Mouse (Mus musculus): ENCODE measurements around the gene Fignl2. TPM values are rescaled to one million over a fixed set of nuclear protein-coding genes. Genes with fewer than 3 reads are reported as not detected.
A peak's percentile ranks its signal among the peaks of the same experiment; 100 is the strongest.

The Fignl2 gene
- polyA plus RNA-seq, 1 experiment from 2014 or later = 0.13 TPM

- no peak for DNase-seq
- Histone ChIP-seq H3K4me3 (replicated peaks) (no peak overlapping the region), H3K4me2 (0 out of 2 replicates have a peak overlapping the region, but pooled peaks have one; percentile 13), H3K9me3 (replicated peaks) (no peaks in the 10 kb centered on the region), H3K27me3 (peaks cover 17% of the 10 kb centered on the region; the same call in 1 of the 2 replicates), H3K9ac (no peak overlapping the region), H3K27ac (no peak overlapping the region), H3K4me1 (replicated peaks) (peaks cover 11% of the 10 kb centered on the region; the same call in 1 of the 2 replicates), H3K36me3 (no peaks in the 10 kb centered on the region)
- ATAC-seq (ENCODE audit: low read depth) = 0 out of 2 replicates have a peak, but pooled peaks have one; percentile 32
- WGBS (ENCODE audit: insufficient replicate concordance) = 34% methylated on average over 14 of the region's 14 CpGs
These were observed 13.9 kb upstream of the Fignl2 start for GRCm38 (mm10) chr15:101092121-101092828.

- DNase-seq = no peak
- 64% methylated on average over 8 of the region's 8 CpGs for WGBS (ENCODE audit: insufficient replicate concordance)
- Histone ChIP-seq H3K9me3 (replicated peaks) (no peaks in the 10 kb centered on the region), H3K4me3 (replicated peaks) (no peak overlapping the region), H3K36me3 (no peaks in the 10 kb centered on the region), H3K27me3 (peaks cover 13% of the 10 kb centered on the region; the same call in 1 of the 2 replicates), H3K9ac (no peak overlapping the region), H3K4me2 (no peak overlapping the region), H3K4me1 (replicated peaks) (peaks cover 11% of the 10 kb centered on the region; the same call in 1 of the 2 replicates), H3K27ac (no peak overlapping the region)
- no peak for ATAC-seq (ENCODE audit: low read depth)
These were observed 13.2 kb upstream of the Fignl2 start for GRCm38 (mm10) chr15:101091551-101091950.

- H3K36me3 ChIP-seq = no peaks in the 10 kb centered on the region
- no peak overlapping the region for H3K27ac ChIP-seq
- peaks cover 11% of the 10 kb centered on the region; the same call in 1 of the 2 replicates for H3K27me3 ChIP-seq
- H3K4me3 ChIP-seq (replicated peaks) = no peak overlapping the region
- no peaks in the 10 kb centered on the region for H3K9me3 ChIP-seq (replicated peaks)
- no peak overlapping the region for H3K4me2 ChIP-seq
- peaks cover 9% of the 10 kb centered on the region; the same call in 1 of the 2 replicates for H3K4me1 ChIP-seq (replicated peaks)
- DNase-seq (no peak), ATAC-seq (ENCODE audit: low read depth) (no peak)
- 57% methylated on average over 4 of the region's 4 CpGs for WGBS (ENCODE audit: insufficient replicate concordance)
- no peak overlapping the region for H3K9ac ChIP-seq
These were observed 9.9 kb upstream of the Fignl2 start for GRCm38 (mm10) chr15:101088291-101088690.

GRCm38 (mm10) chr15:101086956-101087355 lies 8.6 kb upstream of the Fignl2 start:
- Histone ChIP-seq H3K4me2 (no peak overlapping the region), H3K36me3 (no peaks in the 10 kb centered on the region), H3K9ac (no peak overlapping the region), H3K27me3 (0 out of 2 replicates have a peak, but pooled peaks cover 2% of the 10 kb centered on the region), H3K4me3 (replicated peaks) (no peak overlapping the region), H3K4me1 (replicated peaks) (0 out of 2 replicates have a peak, but pooled peaks cover 4% of the 10 kb centered on the region), H3K9me3 (replicated peaks) (no peaks in the 10 kb centered on the region), H3K27ac (no peak overlapping the region)
- ATAC-seq (ENCODE audit: low read depth) = no peak
- 46% methylated on average over 3 of the region's 3 CpGs for WGBS (ENCODE audit: insufficient replicate concordance)
- no peak for DNase-seq

GRCm38 (mm10) chr15:101086451-101086850 lies 8.1 kb upstream of the Fignl2 start:
- no peak overlapping the region for H3K27ac ChIP-seq
- no peaks in the 10 kb centered on the region for H3K36me3 ChIP-seq
- H3K4me2 ChIP-seq = no peak overlapping the region
- 56% methylated on average over 9 of the region's 9 CpGs for WGBS (ENCODE audit: insufficient replicate concordance)
- no peak overlapping the region for H3K9ac ChIP-seq
- 0 out of 2 replicates have a peak, but pooled peaks cover 2% of the 10 kb centered on the region for H3K27me3 ChIP-seq
- H3K9me3 ChIP-seq (replicated peaks) = no peaks in the 10 kb centered on the region
- ATAC-seq (ENCODE audit: low read depth) (no peak), DNase-seq (no peak)
- peaks cover 8% of the 10 kb centered on the region; the same call in 1 of the 2 replicates for H3K4me1 ChIP-seq (replicated peaks)
- H3K4me3 ChIP-seq (replicated peaks) = no peak overlapping the region

DNA sequence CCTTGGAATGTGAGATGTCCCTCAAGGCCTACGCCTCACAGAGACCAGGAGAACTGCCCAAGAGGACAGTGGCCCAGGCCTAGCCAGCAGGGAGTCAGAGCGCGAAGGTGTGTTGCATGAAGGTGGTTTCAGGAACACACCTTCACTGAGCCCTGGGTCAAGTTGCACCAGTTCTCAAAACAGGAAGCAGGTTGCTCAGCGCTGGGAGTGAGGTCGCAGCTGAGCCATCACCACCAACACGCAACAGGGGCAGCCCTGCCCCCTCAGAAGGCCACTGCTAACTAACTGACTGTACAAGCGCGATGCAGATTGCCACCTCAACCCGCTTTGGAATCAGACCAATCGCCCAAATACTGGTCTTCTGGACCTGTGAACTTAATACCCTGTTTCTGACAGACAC lies 6.1 kb upstream of the Fignl2 start:
- H3K27ac ChIP-seq = no peak overlapping the region
- DNase-seq (no peak), ATAC-seq (ENCODE audit: low read depth) (no peak)
- no peak overlapping the region for H3K9ac ChIP-seq
- WGBS (ENCODE audit: insufficient replicate concordance) = 51% methylated on average over 10 of the region's 10 CpGs
- H3K4me1 ChIP-seq (replicated peaks) = peaks cover 11% of the 10 kb centered on the region; the same call in 1 of the 2 replicates
- H3K27me3 ChIP-seq = peaks cover 15% of the 10 kb centered on the region
- H3K4me3 ChIP-seq (replicated peaks) = no peak overlapping the region
- H3K4me2 ChIP-seq = no peak overlapping the region
- no peaks in the 10 kb centered on the region for H3K9me3 ChIP-seq (replicated peaks)
- no peaks in the 10 kb centered on the region for H3K36me3 ChIP-seq

DNA sequence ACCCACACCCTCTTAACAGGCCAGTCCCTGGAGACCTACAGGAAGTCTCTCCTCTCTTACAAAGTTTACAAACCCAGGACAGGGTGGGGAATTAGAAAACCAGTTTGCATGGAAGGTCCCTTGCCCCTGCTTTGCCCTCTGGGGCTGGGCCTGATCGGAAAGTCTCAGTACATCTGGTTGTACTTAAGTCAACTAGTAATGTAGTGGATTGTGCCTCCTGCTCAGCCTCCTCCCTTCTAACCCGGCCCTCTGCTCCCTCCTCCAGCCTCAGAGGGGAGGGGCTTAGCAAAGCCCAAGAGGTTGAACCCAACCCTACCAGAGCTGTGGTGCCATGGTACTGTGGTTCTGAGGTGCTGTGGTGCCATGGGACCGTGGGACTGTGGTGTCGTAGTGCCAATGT lies 3.9 kb upstream of the Fignl2 start:
- WGBS (ENCODE audit: insufficient replicate concordance) = 58% methylated on average over 4 of the region's 4 CpGs
- no peak overlapping the region for H3K4me3 ChIP-seq (replicated peaks)
- H3K9me3 ChIP-seq (replicated peaks) = no peaks in the 10 kb centered on the region
- peaks cover 36% of the 10 kb centered on the region for H3K27me3 ChIP-seq
- no peak for ATAC-seq (ENCODE audit: low read depth)
- no peaks in the 10 kb centered on the region for H3K36me3 ChIP-seq
- no peak overlapping the region for H3K9ac ChIP-seq
- no peak for DNase-seq
- peaks cover 18% of the 10 kb centered on the region for H3K4me1 ChIP-seq (replicated peaks)
- H3K27ac ChIP-seq = no peak overlapping the region
- no peak overlapping the region for H3K4me2 ChIP-seq

- Histone ChIP-seq H3K9ac (no peak overlapping the region), H3K4me3 (replicated peaks) (no peak overlapping the region), H3K27ac (no peak overlapping the region), H3K4me1 (replicated peaks) (peaks cover 26% of the 10 kb centered on the region), H3K4me2 (no peak overlapping the region), H3K27me3 (peaks cover 47% of the 10 kb centered on the region), H3K36me3 (no peaks in the 10 kb centered on the region), H3K9me3 (replicated peaks) (no peaks in the 10 kb centered on the region)
- DNase-seq = no peak
- 43% methylated on average over 7 of the region's 7 CpGs for WGBS (ENCODE audit: insufficient replicate concordance)
- no peak for ATAC-seq (ENCODE audit: low read depth)
These were observed 2.7 kb upstream of the Fignl2 start for GRCm38 (mm10) chr15:101081035-101081548.

DNA sequence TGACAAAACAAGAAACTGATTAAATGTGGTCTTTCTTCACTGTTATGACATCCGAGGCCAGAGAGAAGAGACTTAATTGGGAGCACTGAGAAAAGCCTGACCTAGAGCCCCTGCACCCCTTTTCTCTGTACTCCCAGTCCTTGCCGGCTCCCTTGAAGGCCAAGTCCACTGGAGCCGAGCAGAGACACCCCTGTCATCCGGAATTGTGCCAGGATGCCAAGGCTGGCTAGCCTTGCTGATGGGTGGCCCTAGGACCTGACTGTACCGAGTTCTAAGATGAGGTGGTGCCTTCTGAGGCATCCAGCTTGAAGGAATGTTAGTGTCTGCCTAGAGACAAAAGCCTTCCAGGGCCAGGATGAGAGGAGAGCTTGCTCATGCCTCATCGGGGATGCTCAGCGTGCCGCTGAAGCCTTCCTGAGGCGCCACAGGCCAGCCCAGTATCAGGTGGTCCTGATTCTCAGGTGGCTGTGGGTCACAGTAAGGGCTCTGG lies 1.7 kb upstream of the Fignl2 start:
- H3K27me3 ChIP-seq = peaks cover 57% of the 10 kb centered on the region
- H3K27ac ChIP-seq = no peak overlapping the region
- H3K36me3 ChIP-seq = no peaks in the 10 kb centered on the region
- WGBS (ENCODE audit: insufficient replicate concordance) = 70% methylated on average over 9 of the region's 9 CpGs
- DNase-seq (no peak), ATAC-seq (ENCODE audit: low read depth) (no peak)
- no peak overlapping the region for H3K9ac ChIP-seq
- no peaks in the 10 kb centered on the region for H3K9me3 ChIP-seq (replicated peaks)
- H3K4me2 ChIP-seq = no peak overlapping the region
- H3K4me3 ChIP-seq (replicated peaks) = no peak overlapping the region
- peaks cover 33% of the 10 kb centered on the region for H3K4me1 ChIP-seq (replicated peaks)

DNA sequence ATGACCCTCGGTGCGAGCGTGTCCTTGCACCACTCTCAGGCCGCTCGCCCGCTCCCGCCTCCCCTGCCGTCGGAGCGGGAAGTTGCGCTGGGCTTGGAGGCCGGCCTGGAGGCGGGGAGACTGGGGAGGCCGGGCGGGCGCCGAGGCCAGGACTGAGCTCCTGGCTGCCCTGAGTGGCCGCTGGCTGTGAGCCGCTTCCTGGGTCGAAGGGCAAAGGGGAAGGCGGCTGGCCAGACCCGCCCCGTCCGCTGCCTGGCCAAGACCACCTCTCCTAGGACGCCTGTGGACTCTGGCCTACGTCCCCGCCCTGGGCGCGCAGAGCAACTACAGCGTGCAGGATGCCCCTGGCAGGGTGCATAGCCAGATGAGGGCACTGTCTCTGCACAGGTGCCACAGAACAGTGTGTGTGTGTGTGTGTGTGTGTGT lies 377 bp upstream of the Fignl2 start:
- Histone ChIP-seq H3K9me3 (replicated peaks) (no peaks in the 10 kb centered on the region), H3K27me3 (peaks cover 68% of the 10 kb centered on the region), H3K36me3 (no peaks in the 10 kb centered on the region), H3K4me1 (replicated peaks) (peaks cover 37% of the 10 kb centered on the region), H3K4me3 (replicated peaks) (peak overlapping the region; percentile 59), H3K9ac (no peak overlapping the region), H3K4me2 (peak overlapping the region; percentile 54), H3K27ac (peak overlapping the region; percentile 80)
- WGBS (ENCODE audit: insufficient replicate concordance) = 4% methylated on average over 24 of the region's 30 CpGs
- ATAC-seq (ENCODE audit: low read depth) (peak; percentile 79), DNase-seq (peak; percentile 15)

DNA sequence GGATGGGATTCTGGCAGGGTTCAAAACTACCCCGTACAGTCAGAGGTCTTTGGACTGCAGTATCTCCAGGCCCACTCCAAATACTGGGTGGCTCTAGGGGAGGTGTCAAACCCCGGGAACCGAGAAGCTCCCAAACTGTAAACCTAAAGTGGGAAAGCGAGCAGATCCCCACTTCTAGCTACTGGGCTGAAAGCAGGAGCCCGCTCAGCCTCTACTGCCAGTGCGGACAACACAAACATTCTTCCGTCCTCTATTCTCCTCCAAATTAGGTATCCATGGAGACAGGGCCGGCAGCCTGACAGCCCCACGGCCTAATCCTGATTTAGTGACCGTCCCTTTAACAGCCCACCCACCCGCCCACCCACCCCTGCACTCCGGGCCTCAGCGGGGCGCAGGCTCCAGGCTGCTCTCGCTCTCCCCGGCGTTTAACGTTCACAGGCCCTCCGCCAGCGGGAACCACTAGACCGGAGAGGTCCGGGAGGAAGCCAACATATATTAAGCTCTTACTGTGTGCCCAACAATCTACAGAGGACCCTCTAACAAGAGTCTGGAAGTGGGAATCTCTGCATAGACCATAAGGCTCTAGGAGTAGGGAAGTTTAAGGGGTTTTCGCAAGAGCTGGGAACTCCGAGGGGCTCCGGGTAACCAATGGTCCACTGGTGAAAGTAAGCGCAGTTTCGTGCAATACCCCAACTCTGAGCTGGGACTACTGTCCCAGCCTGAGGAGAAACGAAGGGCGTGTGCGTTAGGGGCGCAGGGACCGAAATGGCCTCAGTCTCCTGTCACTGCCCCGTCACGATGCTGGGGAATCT lies 1.2 kb downstream of the Fignl2 start:
- Histone ChIP-seq H3K27ac (no peak overlapping the region), H3K4me2 (peak overlapping the region; percentile 54), H3K27me3 (peaks cover 68% of the 10 kb centered on the region), H3K4me3 (replicated peaks) (peak overlapping the region; percentile 59), H3K4me1 (replicated peaks) (peaks cover 35% of the 10 kb centered on the region), H3K9me3 (replicated peaks) (no peaks in the 10 kb centered on the region), H3K36me3 (no peaks in the 10 kb centered on the region), H3K9ac (peak overlapping the region; percentile 64)
- ATAC-seq (ENCODE audit: low read depth) (no peak), DNase-seq (no peak)
- WGBS (ENCODE audit: insufficient replicate concordance) = 5% methylated on average over 34 of the region's 34 CpGs

Data from liver, embryonic 13.5 days (tissue).